Mouse (Mus musculus) small intestine, adult 2 months (tissue): Measurements from ENCODE around the gene Dmbt1.

Experiments used
- CTCF ChIP-seq: fragments of 200-500 bp; IDR thresholded peaks from 2 replicates; pipeline ENCODE4 v1.5.1; 2012; ENCODE audit warnings: low read depth, mild to moderate bottlenecking, control low read depth, inconsistent platforms, low read length, moderate library complexity, mixed read lengths; ENCODE audit not compliant: insufficient replicate concordance, insufficient read length; ENCODE audit errors: extremely low read depth
- POLR2A ChIP-seq: fragments of 200-500 bp; IDR thresholded peaks from 2 replicates; pipeline ENCODE4 v1.6.1; 2012; ENCODE audit warnings: low read depth, mild to moderate bottlenecking, control low read depth, inconsistent platforms, low read length, moderate library complexity

DNA sequence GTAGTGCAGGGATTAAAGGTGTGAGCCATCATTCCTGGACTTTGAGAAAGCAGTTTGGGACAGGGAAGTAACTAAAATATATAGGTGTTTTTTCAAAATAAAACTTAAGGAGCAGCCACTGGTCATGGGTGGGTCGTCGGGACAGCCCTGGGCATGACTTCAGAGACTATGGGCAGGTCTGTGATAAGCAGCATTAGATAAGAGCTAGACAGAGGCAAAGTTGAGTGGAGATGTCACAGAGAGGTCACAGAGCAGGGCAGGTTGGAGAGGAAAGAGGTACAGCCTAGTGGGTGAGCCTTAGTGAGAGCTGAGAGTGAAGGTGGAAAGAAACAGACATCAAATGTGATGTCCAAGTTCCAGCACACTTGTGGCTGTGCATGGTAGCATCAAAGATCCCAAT, 5.2 kb downstream of the Dmbt1 start:
- TF ChIP-seq POLR2A, result no peak
- TF ChIP-seq CTCF, result no peak
